Mouse (Mus musculus): Measurements from ENCODE around the gene Babam2.
A peak's percentile ranks its signal among the peaks of the same experiment; 100 is the strongest.

Gene Babam2

DNA sequence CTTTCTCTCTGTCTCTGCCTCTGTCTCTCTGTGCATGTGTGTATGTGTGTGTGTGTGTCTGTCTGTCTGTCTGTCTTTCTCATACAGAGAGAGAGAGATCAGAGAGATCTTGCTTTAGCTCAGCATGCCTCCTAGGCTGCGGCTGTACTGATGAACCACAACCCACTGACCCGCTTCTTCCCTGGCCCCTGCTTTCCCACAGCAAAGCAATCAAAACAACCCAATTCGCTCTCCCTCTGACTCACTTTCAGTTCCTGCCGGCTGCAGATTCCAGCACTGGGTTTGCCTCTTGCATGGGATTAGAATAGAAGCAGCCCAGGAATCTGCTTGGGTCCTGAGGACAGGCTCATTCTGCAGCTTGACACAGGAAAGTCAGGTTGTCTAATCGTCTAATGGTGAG lies 392.0 kb downstream of the Babam2 start:
- no peak for DNase-seq

DNA sequence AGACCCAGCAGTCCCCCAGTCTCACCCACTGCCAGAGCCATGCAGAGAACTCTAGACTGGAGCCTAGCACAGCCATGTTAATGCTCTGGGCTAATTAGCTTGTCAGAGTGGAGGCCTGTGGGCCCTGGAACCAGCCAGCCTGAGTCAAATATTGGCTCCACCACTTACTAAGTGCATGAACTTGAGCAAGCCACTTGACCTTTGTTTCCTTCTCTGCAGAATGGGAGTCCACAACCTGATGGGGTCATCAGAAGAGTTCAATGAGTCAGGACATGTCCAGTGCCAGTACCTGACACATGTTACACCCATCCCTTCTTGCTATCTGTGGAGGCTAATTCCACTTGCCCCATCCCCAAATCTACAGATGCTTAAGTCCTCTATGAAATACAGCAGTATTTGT lies 394.8 kb downstream of the Babam2 start:
- no peak for DNase-seq

DNA sequence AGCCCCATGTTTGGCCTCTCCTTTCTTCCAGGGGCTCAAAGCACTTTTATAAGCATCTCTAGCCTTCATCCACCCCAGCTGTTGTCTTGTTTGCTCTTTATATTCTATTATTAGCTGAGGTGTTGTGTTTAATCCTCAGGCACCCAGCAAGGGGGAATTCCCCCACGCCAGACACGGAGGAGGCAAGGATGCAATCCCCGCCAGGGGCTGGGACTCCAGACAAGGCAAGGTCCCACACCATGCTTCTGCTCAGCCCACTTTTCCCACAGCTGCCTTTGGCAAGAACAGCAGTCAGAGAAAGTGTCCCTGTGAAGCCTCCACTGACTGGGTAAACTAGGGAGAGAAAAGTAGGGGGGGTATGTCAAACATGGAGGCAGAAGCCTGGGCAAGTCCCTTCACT lies 401.2 kb downstream of the Babam2 start:
- no peak for DNase-seq

DNA sequence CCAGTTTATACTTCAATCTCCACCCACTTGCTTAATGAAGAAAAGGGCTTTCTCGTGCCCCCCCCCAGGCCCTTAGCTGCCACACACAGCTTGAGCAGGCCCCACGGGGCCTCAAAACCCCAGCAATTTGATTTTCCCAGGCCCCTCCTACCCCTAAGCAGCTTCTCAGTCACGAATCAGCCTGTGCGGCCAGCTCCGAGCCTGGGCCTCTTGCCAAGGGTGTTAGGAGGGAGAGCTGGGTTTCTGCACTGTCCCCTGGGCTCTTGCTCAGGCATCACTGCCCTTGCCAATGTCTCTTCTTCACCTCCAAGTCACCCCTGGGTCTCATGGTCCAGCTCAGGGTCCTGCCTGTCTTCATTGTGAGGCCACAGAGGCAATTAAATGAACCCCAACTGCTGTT lies 405.0 kb downstream of the Babam2 start:
- no peak for DNase-seq

DNA sequence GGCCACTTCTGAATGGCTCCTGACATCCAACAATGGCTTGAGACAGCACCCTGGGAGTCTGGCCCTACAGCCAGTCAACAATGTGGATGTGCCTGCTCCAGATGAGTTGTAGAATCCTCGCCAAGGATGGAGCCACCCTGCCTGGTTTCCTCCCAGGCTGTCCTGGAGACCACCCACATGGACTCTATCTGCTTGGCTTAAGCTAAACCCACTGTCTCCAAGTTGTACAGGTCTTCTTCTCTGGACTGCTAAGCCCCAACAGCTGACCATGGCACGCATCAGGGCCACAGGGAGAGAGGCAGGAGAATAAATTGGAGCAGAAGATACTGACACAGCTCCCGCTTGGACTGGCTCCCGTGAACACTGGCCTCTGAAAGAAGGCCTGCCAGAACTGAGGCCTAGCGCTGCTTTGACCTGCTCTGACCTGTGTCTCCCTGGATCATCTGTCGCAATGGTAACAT lies 405.5 kb downstream of the Babam2 start:
- DNase-seq = no peak

DNA sequence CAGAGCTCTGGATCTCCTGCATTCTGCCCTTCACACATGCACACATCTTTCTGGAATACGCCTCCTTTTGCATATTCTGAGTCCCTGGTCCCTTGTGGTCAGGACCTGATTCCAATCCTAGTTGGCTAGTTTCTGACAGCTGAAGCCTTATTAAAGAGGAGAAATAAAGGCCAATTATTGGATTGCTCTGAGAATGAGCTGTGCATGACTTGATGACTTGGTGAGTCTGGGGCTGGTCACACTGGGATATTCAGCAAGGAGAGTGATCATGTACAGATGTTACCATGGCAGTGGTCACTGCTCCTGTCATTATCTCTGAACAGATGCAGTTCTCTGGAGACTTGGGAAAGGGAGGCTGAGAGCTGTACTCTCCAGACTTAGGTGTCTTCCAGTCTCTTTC lies 406.1 kb downstream of the Babam2 start:
- no peak for DNase-seq

DNA sequence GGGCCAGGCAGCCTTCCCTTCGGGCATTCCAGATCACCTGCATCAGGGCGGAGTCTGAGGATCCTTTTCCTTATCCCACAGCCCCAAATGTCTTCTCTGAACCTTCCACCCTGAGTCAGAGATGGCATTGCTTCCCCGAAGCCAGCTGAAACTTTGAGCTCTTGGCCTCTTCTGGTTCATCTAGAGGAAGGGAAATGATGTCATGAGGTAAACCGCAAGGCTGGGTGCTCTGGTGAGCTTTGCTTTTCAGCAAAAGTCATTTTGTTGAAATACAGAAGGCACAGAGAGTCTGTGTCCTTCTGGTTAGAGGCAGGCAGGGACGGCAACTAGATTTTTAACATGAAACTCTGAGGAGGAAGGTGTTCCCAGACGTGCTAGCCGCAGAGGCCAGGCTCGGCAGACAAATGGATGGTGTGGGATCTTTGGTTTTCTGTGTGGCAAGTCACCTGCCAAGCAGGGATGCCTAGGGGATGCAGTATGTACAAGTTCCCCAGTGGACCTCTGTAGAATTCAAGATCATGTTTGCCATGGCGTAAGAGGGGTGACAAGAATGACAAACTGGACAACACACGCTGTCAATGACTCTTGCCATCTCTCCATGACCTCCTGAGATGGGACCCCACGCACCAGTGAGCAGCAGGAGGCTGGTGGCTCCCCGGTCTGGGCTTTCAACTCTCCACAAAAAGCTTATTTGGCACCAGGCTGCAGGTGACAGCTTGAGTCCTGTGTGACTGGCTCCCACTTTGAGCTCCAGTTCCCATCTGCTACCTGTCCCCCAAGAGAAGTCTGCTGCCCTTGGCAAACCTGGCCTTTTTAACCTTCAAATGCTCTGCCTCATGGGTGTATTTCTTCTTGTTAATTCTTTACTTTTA lies 406.9 kb downstream of the Babam2 start:
- peak; percentile 50 to 60 for DNase-seq

DNA sequence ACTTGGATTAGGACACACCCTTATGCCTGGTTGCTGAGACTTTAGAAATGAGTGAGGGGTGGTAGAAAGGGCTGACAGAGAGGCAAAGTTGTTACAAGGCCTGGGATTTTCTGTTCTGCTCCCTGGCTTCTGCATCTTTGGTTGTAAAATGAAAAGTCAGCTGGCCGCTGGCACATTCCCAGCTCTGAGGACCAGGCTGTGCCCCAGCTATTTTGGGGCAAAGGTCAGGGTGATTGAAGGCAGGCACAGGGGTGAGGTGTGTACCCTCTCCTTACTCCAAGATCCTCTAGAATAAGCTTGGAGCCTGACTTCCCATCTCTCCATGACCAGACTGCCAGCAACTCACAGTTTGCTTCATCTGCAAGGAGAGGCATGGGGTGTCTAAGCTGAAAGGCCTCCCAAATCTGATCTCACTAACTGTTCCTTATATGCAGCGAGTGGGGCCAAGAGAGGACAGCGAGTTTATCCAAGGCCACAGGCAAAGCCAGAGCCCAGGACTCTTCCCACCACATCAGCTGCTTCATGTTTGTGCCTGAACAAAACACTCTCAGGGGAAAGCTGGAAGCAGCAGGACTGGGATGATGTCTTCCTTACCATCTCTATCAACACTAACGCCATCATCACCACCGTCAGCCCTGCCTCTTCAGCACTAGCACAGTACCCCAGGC lies 409.1 kb downstream of the Babam2 start:
- no peak for DNase-seq

DNA sequence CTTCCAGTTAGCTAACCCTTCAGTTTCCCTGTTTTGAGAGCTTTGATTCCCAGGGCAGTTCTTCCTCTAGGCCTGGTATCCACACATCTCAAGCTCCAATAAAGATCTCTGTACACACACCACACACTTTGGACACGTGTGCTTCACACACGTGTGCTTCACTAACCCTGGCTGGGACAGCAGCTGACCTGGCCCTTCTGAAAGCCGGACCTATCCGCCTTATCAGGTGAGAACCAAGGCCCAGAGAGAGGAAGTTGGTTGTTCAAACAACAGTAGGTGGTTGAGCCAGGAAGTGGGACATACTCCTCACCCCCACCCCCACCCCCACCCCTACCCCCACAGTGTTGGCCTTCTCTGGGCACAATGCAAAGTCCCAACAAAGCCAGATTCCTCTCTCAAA lies 413.2 kb downstream of the Babam2 start:
- DNase-seq = no peak

DNA sequence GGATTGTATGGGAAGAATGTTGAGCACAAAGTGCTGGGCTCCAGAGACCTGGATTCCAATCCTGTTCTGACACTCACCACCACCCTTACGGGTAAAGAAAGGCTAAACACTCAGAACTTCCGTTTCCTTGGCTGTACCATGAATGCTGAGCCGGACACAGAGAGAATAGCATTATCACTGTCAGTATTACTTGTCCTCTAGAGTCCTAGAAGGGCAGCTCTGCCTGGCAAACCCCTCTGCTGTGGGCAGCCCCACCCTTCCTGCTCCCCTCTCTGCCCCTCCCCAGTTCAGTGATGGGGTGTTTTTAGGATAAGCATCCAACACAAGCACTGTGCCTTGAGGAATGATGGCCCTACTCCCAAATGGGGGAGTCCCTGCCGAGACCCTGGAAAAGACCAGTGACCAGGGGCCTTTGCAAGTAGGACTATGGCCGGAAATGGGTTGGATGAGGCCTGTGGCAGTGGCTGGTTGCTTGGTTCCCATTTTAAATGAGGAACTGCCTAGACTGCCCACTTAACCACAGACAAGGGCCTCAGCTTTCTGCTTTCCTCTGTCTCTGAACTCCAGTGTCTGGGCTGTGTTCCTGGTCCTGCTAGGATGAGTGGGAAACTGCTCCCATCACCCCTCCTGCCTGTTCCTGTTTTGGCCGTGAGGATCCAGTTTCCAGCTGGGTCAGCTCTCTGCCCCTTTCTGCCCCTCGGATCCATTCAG lies 414.9 kb downstream of the Babam2 start:
- DNase-seq = peak; percentile 14 to 22

DNA sequence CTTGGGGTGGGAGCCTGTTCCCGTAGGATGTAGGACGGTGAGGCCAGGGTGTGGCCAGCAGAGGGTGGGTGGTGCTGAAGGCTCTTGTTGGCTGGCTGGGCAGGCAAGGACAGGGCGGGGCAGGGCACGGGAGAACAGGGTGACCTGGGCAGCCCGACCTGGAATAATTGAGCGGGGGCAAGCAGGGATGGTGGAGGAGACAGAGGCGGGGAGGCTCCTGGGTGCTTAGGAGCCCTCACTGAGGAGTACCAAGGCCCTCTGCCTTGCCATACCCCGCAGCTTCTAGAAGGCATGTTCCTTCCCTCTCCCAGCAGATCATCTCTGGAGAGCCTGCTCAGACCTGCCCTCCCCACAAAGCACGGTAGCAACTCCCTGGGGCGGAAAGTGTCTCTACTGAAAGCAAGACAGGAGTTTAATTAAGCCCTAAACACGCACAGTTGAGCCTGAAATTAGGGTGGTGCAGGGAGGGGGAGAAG lies 423.5 kb downstream of the Babam2 start:
- DNase-seq = no peak

DNA sequence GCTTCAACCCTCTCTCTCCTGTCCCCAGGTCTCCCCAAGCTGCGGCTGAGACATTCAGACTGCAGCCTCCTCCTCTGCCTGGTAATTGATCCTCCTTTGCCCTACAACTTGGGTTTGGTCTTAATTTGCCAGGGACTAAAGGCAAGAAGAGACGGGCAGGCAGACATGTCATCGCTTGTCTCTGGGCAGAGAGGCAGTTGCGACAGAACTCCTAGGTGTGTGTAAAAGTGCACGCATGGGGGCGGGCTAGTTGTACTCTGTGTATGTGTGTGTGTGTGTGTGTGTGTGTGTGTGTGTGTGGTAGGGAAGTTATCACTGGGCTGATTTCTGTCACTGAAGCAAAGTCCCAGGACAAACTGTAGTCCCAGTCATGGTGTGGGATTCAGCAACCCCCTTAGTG lies 424.5 kb downstream of the Babam2 start:
- no peak for DNase-seq

DNA sequence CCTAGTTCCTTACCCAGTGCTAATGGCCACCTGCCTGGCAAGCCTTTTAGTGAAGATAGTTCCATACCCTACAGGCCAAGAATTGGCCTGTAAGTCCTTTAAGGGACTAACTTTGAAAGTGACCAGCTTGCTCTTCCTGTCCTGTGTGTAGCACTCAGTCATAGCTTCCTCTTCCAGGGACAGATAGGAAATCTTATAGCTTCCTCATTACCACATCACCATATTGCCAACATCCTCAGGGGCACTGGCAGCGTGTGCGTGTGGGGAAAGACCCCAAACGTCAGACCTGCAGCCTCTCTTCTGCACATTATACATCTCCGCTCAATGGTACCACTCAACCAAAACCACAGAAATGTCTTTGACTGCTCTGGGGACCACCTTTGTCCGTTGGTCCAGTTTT lies 424.9 kb downstream of the Babam2 start:
- no peak for DNase-seq

DNA sequence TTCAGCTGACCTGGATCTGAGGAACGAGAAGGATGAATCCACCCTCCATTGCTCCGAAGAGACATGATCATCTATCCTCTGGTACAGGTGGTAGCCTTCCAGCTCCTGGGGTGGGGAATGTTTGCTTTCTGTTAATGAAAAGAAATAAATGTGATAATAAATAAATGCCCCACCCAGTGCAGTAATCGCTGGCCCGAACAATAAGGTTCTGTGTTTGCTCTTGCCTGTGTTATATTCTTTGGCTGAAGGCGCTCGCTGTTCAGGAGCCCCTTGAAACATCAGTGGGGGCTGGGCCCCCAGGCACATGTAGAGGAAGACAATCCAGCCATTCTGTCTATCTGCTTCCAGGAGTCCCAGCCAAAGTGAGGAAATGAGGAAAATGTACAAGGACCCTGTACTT lies 427.5 kb downstream of the Babam2 start:
- DNase-seq = no peak

DNA sequence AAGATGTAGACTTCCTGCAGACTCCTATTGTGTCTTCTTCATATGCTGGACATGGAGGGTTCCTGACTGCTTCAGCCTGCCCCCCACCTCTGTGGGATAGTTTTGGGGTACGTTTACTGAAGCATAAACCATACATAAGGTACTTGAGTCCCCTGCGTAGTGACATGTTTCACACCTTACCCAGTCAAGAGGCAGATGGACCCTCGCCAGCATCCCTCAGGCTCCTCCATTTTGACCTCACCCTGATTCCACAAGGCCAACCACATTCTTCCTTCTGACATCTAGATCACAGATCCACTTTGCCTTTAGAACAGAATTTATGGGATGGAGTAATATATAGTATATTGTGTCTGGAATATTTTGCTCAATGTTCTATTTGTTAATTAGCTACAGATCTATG lies 429.7 kb downstream of the Babam2 start:
- DNase-seq = no peak

DNA sequence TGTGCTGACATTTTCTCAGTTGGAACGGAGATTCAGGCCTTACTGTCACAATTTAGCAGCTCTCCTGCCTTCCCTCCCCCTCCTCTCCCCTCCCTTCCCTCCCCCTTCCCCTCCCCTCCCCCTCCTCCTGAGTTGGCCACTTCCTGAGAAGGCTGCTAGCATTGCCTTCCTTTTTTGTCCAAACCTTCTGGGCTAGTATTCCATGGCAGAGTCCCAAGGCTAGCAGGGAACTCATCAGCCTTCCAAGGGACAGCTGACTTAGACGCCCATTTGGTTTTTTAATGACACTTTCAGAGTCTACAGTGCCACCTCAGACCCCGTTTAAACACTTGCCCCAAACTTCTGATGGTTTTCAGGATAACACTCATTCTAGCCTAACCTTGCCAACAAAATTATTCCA lies 430.4 kb downstream of the Babam2 start:
- DNase-seq = no peak

DNA sequence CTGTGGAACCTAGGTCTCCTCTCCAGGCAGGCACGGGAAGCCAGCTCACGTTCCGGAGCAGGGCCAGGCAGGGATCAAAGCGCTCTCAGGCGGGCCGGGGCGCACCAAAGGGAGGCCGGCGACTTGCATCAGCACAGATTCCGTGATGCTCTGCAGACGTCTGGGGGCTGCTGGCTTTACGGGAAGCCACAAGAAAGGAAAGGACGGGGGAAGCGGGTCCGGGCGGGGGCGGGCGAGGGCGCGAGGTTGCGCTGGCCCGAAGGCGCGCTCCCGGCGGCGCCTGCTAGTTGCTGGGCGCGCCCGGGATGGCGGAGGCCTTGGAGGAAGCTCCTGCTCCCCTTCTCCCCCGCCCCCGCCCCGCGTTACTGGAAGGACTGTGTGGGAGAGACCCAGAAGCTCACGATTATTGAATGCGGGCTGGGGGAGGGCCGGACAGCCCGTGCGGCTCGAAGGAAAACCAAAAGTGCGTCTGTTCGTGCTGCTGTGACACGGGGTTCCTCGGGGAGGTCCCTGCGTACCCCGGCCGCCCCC lies 435.6 kb downstream of the Babam2 start:
- DNase-seq = peak; percentile 45 to 46

DNA sequence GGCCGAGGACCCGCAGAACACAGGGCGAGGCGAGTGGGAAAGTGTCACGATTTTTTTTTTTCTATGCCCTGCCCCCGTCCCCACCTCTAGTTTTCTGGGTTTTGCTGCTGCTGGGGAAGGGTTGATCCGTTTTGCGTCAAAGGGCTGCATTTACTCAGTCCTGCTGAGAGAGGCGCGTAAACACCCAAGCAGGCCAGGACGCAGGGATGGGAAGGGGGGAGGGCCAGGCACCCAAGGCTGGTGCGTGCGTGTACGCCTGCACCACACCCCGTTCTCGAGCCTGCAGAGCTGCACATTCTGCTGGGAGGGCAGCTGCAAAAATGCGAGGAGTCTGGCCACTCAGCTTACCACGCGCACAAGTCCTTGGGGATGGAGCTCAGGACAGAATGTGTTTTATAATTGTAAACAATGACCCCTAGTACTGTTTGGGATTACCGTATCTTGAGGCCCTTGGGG lies 436.1 kb downstream of the Babam2 start:
- peak; percentile 56 to 60 for DNase-seq

DNA sequence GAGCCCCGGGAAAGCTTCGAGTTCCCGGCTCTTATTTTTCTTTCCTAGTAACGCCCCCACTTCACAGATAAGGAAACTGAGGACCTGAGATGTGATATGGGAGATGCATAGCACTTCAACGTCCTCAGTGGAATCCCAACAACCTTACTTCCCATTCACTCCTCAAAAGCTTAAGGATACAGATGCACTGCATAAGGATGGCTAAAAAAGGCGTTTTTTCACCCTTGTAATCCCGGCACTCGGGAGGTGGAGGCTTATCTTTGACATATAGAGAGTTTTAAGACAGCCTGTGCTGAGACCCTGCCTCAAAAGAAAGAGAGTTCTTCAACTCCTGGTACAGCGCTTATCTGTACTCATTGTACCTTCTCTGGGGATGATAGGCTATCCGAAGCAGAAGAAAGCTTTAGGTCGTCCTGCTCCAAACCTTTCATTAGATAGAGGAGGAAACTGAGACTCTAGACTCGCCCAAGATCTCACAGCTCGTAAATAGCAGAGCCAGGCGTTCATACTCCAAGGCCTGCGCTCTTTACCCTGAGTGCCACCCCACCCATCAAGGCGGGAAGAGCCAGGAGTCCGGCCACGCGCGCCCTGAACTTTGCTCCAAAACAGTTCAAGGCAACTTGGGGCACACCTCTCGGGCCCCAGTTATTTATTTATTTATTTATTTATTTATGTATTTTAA lies 436.7 kb downstream of the Babam2 start:
- DNase-seq = peak; percentile 38 to 41
